Mouse (Mus musculus) bone marrow macrophage, adult 2 months (primary cell): ENCODE measurements around the gene Lrsam1. TPM values are rescaled to one million over a fixed set of nuclear protein-coding genes. Genes with fewer than 3 reads are reported as not detected.

ENCODE experiments used
- H3K27ac ChIP-seq: 2 replicates; pipeline ENCODE4 v1.5.1; 2012; ENCODE audit warnings: low read depth, low read length; ENCODE audit not compliant: insufficient read depth
- H3K4me1 ChIP-seq: 2 replicates; pipeline ENCODE4 v1.6.1; 2012; ENCODE audit warnings: low read length; ENCODE audit not compliant: control insufficient read depth, insufficient read depth
- H3K4me3 ChIP-seq: 2 replicates; pipeline ENCODE4 v1.5.1; 2012; ENCODE audit warnings: mild to moderate bottlenecking, low read length, moderate library complexity; ENCODE audit not compliant: insufficient read depth
- CTCF ChIP-seq: IDR thresholded peaks from 2 replicates; pipeline ENCODE4 v1.5.1; 2012; ENCODE audit warnings: low read depth, mild to moderate bottlenecking, low read length, moderate library complexity
- POLR2A ChIP-seq: IDR thresholded peaks from 2 replicates; pipeline ENCODE4 v1.6.1; 2012; ENCODE audit warnings: mild to moderate bottlenecking, low read depth, low read length, borderline replicate concordance
- polyA plus RNA-seq: library from polyadenylated mRNA; stranded (reverse); fragments of >200 nt; gene quantifications from 2 replicates; pipeline ENCODE4 v1.2.4, GENCODE M21; 2012; ENCODE audit not compliant: missing spikeins, insufficient read depth, insufficient read length

The Lrsam1 gene
- polyA plus RNA-seq, 1 experiment, result 12.0 TPM

GRCm38 (mm10) chr2:32875675-32876489 is 85.5 kb downstream of the Lrsam1 start, which contains the start of gene Fam129b:
Gene Fam129b (plus strand): TSS chr2:32876114.
- Histone ChIP-seq H3K4me3 (peak within 1 kb of the TSS; percentile 88), H3K4me1 (peaks cover 44% of the 10 kb centered on the region), H3K27ac (peak within 1 kb of the TSS; percentile 65)
- TF ChIP-seq CTCF (no peak), POLR2A (0 out of 2 replicates have a peak, but pooled peaks have one; percentile 12)

Other genes with a start within 250 kb of the Lrsam1 start
- gene Cdk9, start 248.5 kb downstream of the Lrsam1 start, polyA plus RNA-seq, result 192 and 210 TPM in 2 replicates
- 19.3 and 22.0 TPM in 2 replicates for gene Sh2d3c, start 240.6 kb downstream of the Lrsam1 start, polyA plus RNA-seq
- gene 6330409D20Rik, start 220.6 kb downstream of the Lrsam1 start, polyA plus RNA-seq, result not detected in 2 replicates
- 32.1 and 33.9 TPM in 2 replicates for gene Tor2a, start 204.4 kb downstream of the Lrsam1 start, polyA plus RNA-seq
- not detected in 2 replicates for gene Ttc16, start 186.0 kb downstream of the Lrsam1 start, polyA plus RNA-seq
- 3.2 and 5.5 TPM in 2 replicates for gene Ptrh1, start 185.8 kb downstream of the Lrsam1 start, polyA plus RNA-seq
- not detected in 2 replicates for gene Cfap157, start 177.2 kb downstream of the Lrsam1 start, polyA plus RNA-seq
- 17.1 and 17.7 TPM in 2 replicates for gene Stxbp1, start 114.4 kb downstream of the Lrsam1 start, polyA plus RNA-seq
- 78.3 and 90.1 TPM in 2 replicates for gene Fam129b, start 85.5 kb downstream of the Lrsam1 start, polyA plus RNA-seq
- gene Rpl12, start 55 bp downstream of the Lrsam1 start, polyA plus RNA-seq, result 17.4 and 23.3 TPM in 2 replicates
- 20.7 and 23.4 TPM in 2 replicates for gene Slc2a8, start 20.5 kb upstream of the Lrsam1 start, polyA plus RNA-seq
- gene Garnl3, start 170.0 kb upstream of the Lrsam1 start, polyA plus RNA-seq, result 3.0 and 4.4 TPM in 2 replicates